Mouse (Mus musculus) hindbrain, embryonic 14.5 days (tissue): ENCODE measurements around the gene Smyd3. TPM values are rescaled to one million over a fixed set of nuclear protein-coding genes. Genes with fewer than 3 reads are reported as not detected.

Source experiments
- ATAC-seq: fragments of 200-750 bp; cut with Nextera tagmentation; 2 replicates; pipeline ENCODE4 v1.8.0; 2017; ENCODE audit warnings: moderate number of reproducible peaks, mild to moderate bottlenecking, moderate TSS enrichment, moderate library complexity; ENCODE audit not compliant: low FRiP score
- DNase-seq: peaks from one replicate; pipeline ENCODE4 v3.0.0-alpha.2; 2015; ENCODE audit warnings: low spot score
- H3K27ac ChIP-seq: fragments of 300-500 bp; sonication (generic); 2 replicates; pipeline ENCODE4 v1.5.1; 2014; ENCODE audit warnings: mild to moderate bottlenecking, moderate library complexity
- H3K27me3 ChIP-seq: fragments of 300-500 bp; sonication (generic); 2 replicates; pipeline ENCODE4 v1.6.1; 2014; ENCODE audit warnings: mild to moderate bottlenecking, low read length, mixed read lengths; ENCODE audit not compliant: control insufficient read depth, insufficient read depth
- H3K36me3 ChIP-seq: fragments of 300-500 bp; sonication (generic); replicated peaks from 2 replicates; pipeline ENCODE4 v1.6.1; 2014; ENCODE audit not compliant: control insufficient read depth, insufficient read depth
- H3K4me1 ChIP-seq: fragments of 300-500 bp; sonication (generic); replicated peaks from 2 replicates; pipeline ENCODE4 v1.6.1; 2014; ENCODE audit warnings: antibody characterized with exemption, low read length, mixed read lengths; ENCODE audit not compliant: control insufficient read depth, insufficient read depth
- H3K4me2 ChIP-seq: fragments of 300-500 bp; sonication (generic); replicated peaks from 2 replicates; pipeline ENCODE4 v1.6.1; 2014; ENCODE audit warnings: mild to moderate bottlenecking, moderate library complexity
- H3K4me3 ChIP-seq: fragments of 300-500 bp; sonication (generic); replicated peaks from 2 replicates; pipeline ENCODE4 v1.5.1; 2014; ENCODE audit warnings: mild to moderate bottlenecking, low read length
- H3K9ac ChIP-seq: fragments of 300-500 bp; sonication (generic); 2 replicates; pipeline ENCODE4 v1.6.1; 2014
- H3K9me3 ChIP-seq: fragments of 300-500 bp; sonication (generic); 2 replicates; pipeline ENCODE4 v1.6.1; 2016; ENCODE audit warnings: low read length; ENCODE audit not compliant: control insufficient read depth
- whole genome bisulfite sequencing: fragments of 180-500 bp; shearing (Covaris S2); extraction: QIAGEN DNeasy Blood & Tissue Kit; methylation state at CpG from one replicate; pipeline ENCODE4 v1.1.7; 2014; 5-methylcytosine and 5-hydroxymethylcytosine counted together
- polyA plus RNA-seq: library from polyadenylated mRNA; unstranded; fragments of >200 nt; fragmentation: Nextera tagmentation; extraction: Ambion mirVana; gene quantifications from 2 replicates; pipeline ENCODE4 v1.2.1, GENCODE M21; 2014

Gene Smyd3
- polyA plus RNA-seq, 1 experiment from 2014 or later = 25.4 TPM

GRCm38 (mm10) chr1:179211313-179211712 lies 306.5 kb downstream of the Smyd3 start:
- peaks cover 8% of the 10 kb centered on the region; the same call in 1 of the 2 replicates for H3K4me1 ChIP-seq
- H3K4me3 ChIP-seq = no peak overlapping the region
- H3K9ac ChIP-seq = no peak overlapping the region
- DNase-seq (no peak), ATAC-seq (no peak)
- no peak overlapping the region for H3K4me2 ChIP-seq
- no peak overlapping the region for H3K27ac ChIP-seq
- no peaks in the 10 kb centered on the region for H3K9me3 ChIP-seq
- no peaks in the 10 kb centered on the region for H3K27me3 ChIP-seq
- no peaks in the 10 kb centered on the region for H3K36me3 ChIP-seq
- WGBS = 88% methylated on average over 4 of the region's 4 CpGs

GRCm38 (mm10) chr1:179207846-179208595 lies 309.8 kb downstream of the Smyd3 start:
- Histone ChIP-seq H3K27ac (no peak overlapping the region), H3K9me3 (no peaks in the 10 kb centered on the region), H3K4me1 (peaks cover 8% of the 10 kb centered on the region; the same call in 1 of the 2 replicates), H3K36me3 (no peaks in the 10 kb centered on the region), H3K9ac (no peak overlapping the region), H3K4me3 (no peak overlapping the region), H3K4me2 (no peak overlapping the region), H3K27me3 (no peaks in the 10 kb centered on the region)
- no peak for DNase-seq
- no peak for ATAC-seq
- 67% methylated on average over 12 of the region's 12 CpGs for WGBS

GRCm38 (mm10) chr1:179207180-179207741 lies 310.6 kb downstream of the Smyd3 start:
- H3K9ac ChIP-seq = no peak overlapping the region
- no peak for DNase-seq
- no peaks in the 10 kb centered on the region for H3K36me3 ChIP-seq
- H3K4me1 ChIP-seq = peaks cover 8% of the 10 kb centered on the region; the same call in 1 of the 2 replicates
- no peak overlapping the region for H3K27ac ChIP-seq
- H3K9me3 ChIP-seq = no peaks in the 10 kb centered on the region
- 72% methylated on average over 9 of the region's 9 CpGs for WGBS
- ATAC-seq = no peak
- no peak overlapping the region for H3K4me3 ChIP-seq
- H3K27me3 ChIP-seq = no peaks in the 10 kb centered on the region
- no peak overlapping the region for H3K4me2 ChIP-seq

DNA sequence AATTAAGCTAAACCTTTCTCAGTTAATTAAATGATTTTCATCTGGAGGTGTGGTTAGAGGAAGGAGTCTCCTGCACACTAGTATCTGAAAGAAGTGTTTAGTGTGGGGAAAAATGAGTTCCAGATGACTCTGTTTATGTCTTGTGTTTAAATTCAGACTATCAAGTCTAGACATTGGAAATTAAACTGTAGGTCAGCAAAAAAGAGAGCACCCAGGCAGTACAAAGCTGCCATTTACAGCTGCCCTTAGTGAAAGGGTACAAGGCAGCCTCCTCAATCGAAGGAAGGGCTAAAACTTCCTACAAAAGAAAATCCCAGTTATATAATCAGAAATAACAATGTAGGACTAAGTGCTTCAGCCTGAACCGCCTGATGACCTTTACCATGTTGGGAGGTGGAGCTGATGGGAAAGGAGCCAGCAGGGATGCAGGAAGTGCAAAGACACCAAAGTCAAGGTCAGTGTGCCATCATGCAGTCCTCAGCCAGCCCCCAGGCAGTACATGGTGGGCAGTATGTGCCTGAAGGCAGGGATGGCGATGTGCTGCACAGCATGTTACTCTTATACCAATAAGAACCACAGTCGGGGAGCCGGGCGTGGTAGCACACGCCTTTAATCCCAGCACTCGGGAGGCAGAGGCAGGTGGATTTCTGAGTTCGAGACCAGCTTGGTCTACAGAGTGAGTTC lies 319.2 kb downstream of the Smyd3 start:
- H3K4me3 ChIP-seq = no peak overlapping the region
- no peak overlapping the region for H3K27ac ChIP-seq
- H3K4me2 ChIP-seq = no peak overlapping the region
- H3K36me3 ChIP-seq = no peaks in the 10 kb centered on the region
- ATAC-seq (no peak), DNase-seq (no peak)
- H3K4me1 ChIP-seq = 0 out of 2 replicates have a peak, but pooled peaks cover 3% of the 10 kb centered on the region
- no peaks in the 10 kb centered on the region for H3K27me3 ChIP-seq
- 91% methylated on average over 9 of the region's 9 CpGs for WGBS
- no peaks in the 10 kb centered on the region for H3K9me3 ChIP-seq
- H3K9ac ChIP-seq = no peak overlapping the region

- Histone ChIP-seq H3K9me3 (no peaks in the 10 kb centered on the region), H3K9ac (no peak overlapping the region), H3K4me2 (no peak overlapping the region), H3K4me3 (no peak overlapping the region), H3K27me3 (no peaks in the 10 kb centered on the region), H3K36me3 (no peaks in the 10 kb centered on the region), H3K27ac (no peak overlapping the region), H3K4me1 (0 out of 2 replicates have a peak, but pooled peaks cover 3% of the 10 kb centered on the region)
- DNase-seq (no peak), ATAC-seq (no peak)
- WGBS = 84% methylated on average over 11 of the region's 11 CpGs
Measured at GRCm38 (mm10) chr1:179197821-179198516, 319.9 kb downstream of the Smyd3 start.

DNA sequence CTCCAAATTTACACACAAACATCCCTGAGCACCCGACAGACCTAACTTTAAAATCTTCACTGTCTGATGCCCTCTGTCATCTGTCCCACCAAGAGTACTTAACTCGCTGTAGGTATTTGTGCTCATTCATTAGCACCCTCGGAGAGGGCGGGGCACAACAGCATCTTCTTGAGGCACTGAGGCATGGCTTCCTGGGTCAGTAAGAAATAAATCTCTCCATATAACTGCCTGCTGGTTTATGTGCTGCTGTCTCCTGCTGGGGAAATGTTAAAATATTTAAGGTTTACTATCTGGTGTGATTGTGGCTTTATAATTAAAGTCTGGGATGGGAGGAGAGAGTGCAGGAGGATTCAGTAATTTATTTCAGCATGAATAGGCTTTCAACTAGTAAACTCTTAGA lies 320.7 kb downstream of the Smyd3 start:
- DNase-seq = no peak

GRCm38 (mm10) chr1:179196422-179196821 lies 321.4 kb downstream of the Smyd3 start:
- ATAC-seq = no peak
- Histone ChIP-seq H3K9me3 (no peaks in the 10 kb centered on the region), H3K27ac (no peak overlapping the region), H3K4me2 (no peak overlapping the region), H3K36me3 (no peaks in the 10 kb centered on the region), H3K9ac (no peak overlapping the region), H3K27me3 (no peaks in the 10 kb centered on the region), H3K4me1 (0 out of 2 replicates have a peak, but pooled peaks cover 3% of the 10 kb centered on the region), H3K4me3 (no peak overlapping the region)
- no peak for DNase-seq

More for the DNA sequence above, 320.7 kb downstream of the Smyd3 start:
- no peak overlapping the region for H3K4me2 ChIP-seq
- no peak overlapping the region for H3K4me3 ChIP-seq
- H3K27me3 ChIP-seq = no peaks in the 10 kb centered on the region
- H3K36me3 ChIP-seq = no peaks in the 10 kb centered on the region
- no peak for ATAC-seq
- 78% methylated on average over 4 of the region's 4 CpGs for whole genome bisulfite sequencing
- H3K9me3 ChIP-seq = no peaks in the 10 kb centered on the region
- H3K27ac ChIP-seq = no peak overlapping the region
- H3K4me1 ChIP-seq = 0 out of 2 replicates have a peak, but pooled peaks cover 3% of the 10 kb centered on the region
- H3K9ac ChIP-seq = no peak overlapping the region

GRCm38 (mm10) chr1:179192781-179193180 lies 325.1 kb downstream of the Smyd3 start:
- Histone ChIP-seq H3K36me3 (no peaks in the 10 kb centered on the region), H3K9me3 (no peaks in the 10 kb centered on the region), H3K4me2 (no peak overlapping the region), H3K27ac (no peak overlapping the region), H3K4me3 (no peak overlapping the region), H3K4me1 (peaks cover 5% of the 10 kb centered on the region; the same call in 1 of the 2 replicates), H3K27me3 (no peaks in the 10 kb centered on the region), H3K9ac (no peak overlapping the region)
- 74% methylated on average over 11 of the region's 11 CpGs for WGBS
- ATAC-seq = no peak
- no peak for DNase-seq

- Histone ChIP-seq H3K9me3 (no peaks in the 10 kb centered on the region), H3K4me3 (no peak overlapping the region), H3K4me1 (peaks cover 4% of the 10 kb centered on the region; the same call in 1 of the 2 replicates), H3K27ac (no peak overlapping the region), H3K36me3 (no peaks in the 10 kb centered on the region), H3K4me2 (no peak overlapping the region), H3K27me3 (no peaks in the 10 kb centered on the region), H3K9ac (no peak overlapping the region)
- no peak for ATAC-seq
- DNase-seq = no peak
- WGBS = 99% methylated on average over 2 of the region's 2 CpGs
Measured at GRCm38 (mm10) chr1:179190837-179191236, 327.0 kb downstream of the Smyd3 start.
